Mouse (Mus musculus) kidney, postnatal 25 days (tissue): Measurements from ENCODE around the gene Alg6.

Source experiments
- DNase-seq, 2 experiments: peaks; one replicate each; pipeline ENCODE4 v3.0.0; 2021; ENCODE audit warnings: mixed read lengths in 2 of 2

The Alg6 gene

DNA sequence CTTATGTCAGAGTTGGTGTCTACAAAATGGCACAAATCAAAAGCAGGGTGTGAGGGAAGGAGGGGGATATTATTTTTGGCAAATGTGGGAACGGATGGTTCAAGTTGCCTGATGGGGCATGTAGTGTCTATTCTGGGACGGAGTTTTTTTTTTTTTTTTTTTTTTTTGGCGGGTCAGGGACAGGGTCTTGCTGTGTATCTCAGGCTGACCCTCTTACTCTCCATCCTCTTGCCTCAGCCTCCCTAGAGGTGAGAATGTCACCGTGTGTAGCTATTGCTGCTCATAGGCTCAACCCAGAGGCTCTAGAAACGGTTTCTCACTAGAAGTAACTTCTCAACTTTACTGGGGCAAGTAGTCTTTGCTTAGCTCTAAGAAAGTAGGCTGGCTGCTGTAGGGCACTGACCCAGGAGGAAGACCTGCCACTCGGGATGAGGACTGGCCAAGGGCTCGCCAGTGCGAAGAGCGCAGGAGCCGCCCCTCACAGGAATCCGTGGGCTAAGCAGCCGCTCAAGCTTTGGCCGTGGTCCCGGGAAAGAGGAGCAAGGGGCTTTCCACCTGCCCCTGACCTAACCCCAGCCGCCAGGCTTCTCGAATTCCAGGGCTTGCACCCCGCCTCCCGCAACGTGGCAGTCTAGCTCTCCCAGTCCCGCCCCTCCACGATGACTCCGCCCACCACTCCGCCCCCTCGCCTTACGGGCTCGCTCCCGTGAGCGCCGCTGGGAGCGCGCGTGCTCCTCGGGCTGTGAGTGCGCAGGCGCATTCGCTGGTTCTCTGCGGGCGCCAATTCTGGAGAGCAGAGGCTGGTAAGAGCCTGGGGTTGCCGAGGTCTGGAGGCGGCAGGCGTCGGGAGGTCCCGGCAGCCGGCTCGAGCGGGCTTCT lies at the start of gene Alg6:
Gene Alg6 (plus strand): TSS at position 761 of the 879 bp plus-strand sequence.
- peak; percentile 96 to 97 for DNase-seq

DNA sequence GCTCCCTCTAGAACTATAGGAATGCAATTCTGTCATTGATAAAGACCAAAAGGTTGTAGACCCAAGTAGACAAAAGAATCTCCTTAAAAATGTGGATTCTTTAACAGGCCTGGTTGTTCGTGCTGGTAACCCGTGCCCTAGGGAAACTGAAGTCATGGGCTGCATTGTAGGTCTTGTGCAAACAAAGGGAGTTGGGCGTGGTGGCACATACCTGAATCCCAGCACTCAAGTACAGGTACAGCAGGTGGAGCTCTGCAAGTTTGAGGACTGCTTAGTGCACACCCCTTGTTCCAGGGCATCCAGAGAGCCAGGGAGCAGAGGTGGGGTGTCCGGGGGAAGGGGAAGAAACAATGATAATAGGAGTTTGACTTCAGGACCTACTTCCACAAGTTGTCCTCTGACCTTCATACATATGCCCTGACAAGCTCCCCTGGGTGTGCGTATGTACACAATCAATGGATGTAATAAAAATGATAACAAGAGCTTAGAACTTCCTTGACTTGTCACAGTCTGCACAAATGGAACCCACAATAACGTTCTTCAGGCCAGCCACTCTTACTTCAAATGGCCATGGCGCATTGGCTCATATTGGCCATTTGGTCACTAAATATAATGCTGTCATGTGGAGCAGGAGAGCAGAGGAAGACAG lies 45.1 kb upstream of the Alg6 start:
- DNase-seq: no peak

DNA sequence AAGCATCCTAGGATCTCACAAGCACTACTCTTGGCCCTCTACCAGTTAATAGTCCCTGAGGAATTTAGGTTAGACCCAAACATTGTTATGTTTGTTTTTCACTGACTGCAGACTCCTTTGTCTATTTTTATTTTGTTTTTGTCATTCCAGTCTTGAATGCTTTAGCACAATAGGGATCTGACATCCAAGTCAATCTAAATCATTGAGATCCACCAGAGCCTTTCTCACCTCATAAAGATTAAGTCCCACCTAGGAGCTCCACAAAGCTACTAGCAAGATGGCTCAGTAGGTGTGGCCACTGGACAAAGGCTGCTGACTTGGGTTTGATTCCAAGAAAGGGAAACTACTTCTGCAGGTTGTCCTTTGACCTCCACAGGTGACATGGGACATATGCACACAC lies 40.3 kb upstream of the Alg6 start:
- no peak for DNase-seq

DNA sequence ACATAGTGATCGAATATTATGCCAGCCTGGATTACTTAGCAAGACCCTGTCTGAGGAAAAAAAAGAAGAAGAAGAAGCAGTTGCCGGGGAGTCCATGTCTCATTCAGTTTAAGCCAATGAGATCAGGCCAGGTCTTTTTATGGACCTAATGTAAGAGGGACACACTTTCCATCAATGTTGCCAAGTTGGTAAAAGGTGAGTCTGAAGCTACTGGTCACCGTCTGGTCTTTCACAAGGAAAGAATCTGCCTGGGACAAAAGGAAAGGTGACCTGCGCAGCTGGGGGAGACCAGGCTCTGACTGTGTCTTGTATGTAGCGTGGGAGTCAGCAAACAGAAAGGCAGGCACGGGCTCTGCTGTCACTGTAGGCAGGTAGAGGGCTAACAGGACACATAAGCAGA lies 31.5 kb upstream of the Alg6 start:
- DNase-seq: no peak

DNA sequence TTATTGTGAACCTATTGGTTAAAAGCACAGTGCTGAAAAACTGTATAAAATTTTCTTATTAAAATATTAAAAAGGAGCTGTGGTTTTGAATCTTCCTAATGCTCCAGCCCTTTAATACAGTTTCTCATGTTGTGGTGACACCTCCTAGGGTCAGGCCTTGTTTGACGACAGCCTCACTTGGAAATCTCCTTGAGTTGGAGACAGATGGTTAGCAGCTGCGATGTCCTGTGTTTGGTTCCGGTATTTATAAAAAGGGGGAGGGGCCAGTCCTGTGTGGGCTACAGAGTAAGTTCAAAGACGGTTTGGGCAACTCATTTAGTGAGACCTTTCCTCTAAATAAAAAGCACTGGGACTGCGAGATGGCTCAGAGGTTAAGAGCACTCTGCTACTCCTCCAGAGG lies 29.2 kb upstream of the Alg6 start:
- DNase-seq: no peak

DNA sequence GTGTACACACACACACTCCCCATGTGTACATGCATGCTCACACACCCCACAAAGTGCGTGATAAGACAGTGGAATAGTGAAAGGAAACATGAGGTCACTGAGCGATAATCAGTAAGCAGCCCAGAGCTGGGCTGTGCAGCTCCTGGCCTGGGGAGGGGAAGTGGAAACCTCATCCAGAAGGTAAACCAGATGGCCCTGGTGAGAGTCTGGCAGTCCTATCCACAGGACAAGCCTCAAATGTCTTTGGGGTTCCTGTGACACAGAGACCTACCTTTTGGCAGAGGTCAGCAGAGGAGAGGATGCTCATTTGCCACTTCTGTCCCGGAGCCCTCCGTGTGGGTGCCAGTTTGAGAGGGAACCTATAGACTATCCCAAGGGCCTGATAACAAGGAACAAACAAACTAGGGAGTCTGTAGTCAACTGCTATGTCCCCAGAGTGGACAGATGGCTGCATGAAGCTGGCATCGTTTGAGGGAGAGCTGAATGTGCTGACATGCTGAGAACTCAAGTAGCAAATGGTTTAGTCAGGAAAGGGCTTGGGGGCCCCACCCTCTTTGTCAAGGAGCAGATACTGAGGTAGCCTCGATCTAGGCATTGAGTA lies 2.8 kb upstream of the Alg6 start:
- DNase-seq: no peak

DNA sequence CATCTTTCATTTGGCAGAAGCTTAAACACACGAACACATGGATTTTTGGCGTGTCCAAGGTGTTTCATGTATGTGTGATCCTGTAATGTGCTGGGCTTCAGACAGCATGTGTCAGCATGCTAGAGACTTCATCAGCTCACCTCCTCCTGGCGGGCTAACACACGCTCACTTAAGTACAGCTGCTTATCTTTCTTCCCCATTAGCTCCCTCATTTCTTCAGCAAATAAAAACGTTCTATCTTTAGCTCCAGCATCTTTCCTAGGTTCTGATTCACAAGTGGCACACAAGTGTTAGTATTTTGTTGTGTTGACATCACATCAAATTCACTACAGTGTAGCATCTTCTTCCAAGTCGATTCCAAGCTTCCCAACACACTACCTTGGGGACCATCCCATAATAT lies 1.5 kb upstream of the Alg6 start:
- no peak for DNase-seq

DNA sequence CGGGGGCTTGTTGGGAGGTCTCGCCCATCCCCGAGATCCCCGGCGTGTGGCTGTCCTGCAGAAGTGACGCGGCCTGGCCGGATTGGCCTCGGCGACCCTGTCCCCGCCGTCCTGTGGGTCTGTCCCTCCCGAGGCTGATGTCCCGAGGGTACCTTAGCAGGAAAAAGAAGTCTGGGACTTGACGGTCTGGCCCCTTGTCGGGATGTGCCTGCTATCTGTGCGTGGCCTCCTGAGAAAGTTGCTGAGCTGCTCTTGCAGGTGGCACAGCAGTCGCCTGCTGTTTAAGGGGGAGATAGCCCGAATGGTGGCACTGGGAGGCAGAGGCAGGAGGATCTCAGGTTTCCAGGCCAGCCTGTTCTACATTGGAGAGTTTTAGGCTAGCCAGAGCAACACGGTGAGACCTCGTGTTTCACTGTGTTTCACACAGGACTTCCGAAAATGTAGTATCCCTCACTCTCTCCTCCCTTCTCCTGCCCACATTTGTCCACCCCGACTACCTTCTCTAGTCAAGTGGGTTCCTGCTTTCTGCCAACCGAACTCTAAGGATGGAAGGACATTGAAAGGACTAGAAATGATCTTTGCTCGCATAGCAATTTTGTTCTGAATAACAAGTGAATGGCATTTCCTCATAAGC lies 436 bp downstream of the Alg6 start:
- no peak for DNase-seq

DNA sequence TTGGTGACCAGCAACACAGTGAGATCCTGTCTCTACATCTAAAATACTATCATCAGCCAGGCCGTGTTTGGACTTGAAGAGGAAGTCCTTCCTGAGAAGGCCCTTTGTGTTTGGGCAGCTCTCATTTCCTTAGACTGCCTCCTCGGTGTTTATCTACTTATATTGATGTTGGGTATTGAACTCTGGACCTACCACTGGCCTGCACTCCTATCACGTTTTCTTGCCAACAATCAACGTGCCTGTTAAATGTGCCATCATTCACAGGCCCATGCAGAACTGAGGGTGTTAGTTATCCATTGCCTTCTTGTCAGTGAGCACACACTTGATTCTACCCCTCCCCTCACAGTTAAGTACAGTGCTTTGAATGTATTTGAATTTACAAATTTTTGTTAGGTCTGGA lies 2.4 kb downstream of the Alg6 start:
- DNase-seq: no peak

DNA sequence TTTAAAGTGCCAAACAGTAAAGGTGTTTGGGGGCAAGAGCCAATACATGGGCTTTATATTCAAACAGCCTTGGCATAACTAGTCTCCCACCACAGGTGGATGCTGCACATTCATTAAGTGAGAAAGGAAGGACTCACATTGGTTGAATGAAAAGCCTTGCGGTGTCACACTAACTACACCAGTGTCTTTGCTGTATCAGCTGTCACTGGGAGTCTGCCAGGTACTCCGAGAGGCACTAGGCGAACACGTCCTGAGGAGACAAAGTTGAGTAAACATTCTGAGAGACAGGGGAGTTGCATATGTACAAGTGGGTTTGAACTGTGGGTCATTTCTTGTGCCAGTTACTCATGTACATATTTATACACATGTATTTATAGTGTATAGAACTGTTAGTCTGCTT lies 8.9 kb downstream of the Alg6 start:
- DNase-seq: no peak

DNA sequence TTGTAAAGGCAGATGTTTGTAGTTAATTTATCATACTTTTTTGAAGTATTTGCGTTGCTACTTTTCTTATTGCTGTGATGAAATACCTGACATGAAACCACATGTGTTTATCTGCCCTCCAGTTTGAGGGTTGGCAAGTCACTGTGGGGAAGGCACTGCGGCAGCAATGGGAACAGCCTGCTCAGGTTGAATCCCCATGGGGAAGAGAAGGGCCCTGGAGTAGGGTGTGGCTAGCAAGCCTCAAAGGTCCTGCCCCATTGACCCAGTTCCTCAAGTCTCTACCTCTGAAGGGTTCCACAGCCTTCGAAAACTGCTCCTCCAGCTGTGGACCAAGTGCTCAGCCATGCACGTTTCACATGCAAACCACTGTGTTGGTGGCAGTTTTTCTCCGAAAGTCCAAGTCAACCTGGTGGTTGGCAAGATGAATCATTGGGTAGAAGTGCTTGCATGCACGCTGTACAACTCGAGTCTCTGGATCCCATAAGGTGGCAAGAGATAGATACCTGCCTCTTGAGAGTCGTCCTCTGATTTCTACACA lies 10.5 kb downstream of the Alg6 start:
- no peak for DNase-seq

DNA sequence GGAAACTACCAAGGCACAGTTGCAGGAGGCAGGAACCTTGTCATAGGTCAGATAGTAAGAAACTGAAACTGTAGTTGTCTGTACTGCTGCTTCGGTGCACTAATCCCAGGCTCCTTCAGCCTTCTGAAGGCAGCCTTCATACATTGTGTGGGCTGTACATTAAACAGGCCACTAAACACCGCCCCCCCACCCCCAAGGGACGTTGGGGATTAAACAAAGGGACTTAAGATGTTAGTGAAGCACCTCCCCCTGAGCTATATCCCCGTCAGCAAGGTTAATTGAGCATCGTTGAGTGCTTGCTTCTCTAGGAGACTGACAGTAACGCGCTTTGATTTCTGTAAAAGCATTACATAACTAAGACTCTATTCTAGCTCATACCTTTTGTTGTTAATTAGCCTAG lies 24.4 kb downstream of the Alg6 start:
- no peak for DNase-seq

DNA sequence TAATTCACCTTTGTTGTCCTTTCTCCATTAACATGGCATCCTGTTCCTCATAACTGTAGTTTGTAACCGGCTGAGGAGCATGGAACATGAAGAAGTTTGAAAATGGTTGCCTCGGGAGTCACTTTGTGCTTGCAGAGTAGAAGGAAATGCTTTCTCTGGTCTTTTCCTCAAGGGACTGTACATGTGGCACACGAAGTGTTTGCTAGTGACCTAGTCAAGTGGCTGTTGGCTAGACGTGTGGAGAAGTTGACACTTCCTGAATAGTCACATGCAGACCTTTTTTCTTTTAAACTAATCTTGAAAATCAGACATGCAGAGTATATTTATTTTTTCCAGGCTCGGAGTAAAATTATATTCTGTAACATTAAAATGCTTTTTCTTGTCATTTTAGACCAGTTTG lies 37.0 kb downstream of the Alg6 start:
- no peak for DNase-seq

DNA sequence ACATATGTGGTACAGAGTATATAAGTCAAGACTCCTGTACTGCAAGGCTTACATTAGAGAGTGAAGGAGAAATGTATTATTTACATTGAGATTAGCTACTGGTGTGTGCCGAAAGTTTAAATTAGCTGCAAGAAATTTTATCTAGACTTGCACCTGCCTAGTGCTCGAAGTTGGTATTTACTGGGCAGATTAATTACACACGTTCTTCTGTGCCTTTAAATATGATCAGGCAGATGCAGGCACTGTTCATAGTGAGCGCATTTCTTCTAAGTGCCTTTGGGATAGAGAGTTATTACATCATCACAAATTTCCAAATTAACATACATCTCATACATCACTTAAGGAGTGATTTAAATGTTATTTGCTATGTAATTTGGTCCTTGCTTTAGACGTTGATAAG lies 50.8 kb downstream of the Alg6 start:
- no peak for DNase-seq

DNA sequence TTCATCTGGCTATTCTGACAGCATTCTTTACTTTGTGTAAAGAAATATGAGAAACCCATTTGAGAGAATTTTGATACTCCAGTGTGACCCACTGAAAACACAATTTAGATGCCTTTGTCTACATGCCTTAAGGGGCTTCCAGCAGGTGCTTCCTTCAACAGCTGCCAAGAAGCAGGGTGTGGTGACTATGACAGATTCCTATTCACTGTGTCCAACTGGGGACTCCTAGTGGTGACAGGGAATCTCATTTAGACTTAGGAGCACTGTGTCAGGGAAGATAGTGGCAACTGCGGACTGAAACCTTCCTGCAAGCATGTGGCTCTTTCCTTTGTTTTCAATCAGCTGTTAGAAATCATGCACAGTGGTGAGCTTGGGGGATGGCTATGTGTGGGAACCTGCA lies 51.3 kb downstream of the Alg6 start:
- DNase-seq: peak in 1 of 2 experiments; percentile 47

DNA sequence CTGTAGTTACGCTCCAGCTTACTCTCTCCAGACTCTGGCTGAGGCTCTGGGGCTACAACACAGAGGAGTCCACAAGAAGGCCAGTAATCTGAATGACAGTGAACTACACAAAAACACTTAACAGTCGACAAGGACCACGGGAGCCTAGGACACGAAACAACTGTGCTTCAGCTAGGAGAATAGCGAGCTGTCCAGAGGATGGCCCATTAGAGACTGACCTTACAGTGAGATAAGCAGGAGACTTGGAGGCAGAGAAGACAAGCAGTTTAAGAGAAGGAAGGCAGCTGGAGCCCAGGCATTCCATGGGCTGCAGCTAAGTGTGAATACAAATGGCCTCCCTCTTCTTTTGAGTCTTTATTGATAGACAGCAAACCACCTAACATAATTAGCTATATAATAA lies 55.1 kb downstream of the Alg6 start:
- DNase-seq: peak; percentile 38 to 43

DNA sequence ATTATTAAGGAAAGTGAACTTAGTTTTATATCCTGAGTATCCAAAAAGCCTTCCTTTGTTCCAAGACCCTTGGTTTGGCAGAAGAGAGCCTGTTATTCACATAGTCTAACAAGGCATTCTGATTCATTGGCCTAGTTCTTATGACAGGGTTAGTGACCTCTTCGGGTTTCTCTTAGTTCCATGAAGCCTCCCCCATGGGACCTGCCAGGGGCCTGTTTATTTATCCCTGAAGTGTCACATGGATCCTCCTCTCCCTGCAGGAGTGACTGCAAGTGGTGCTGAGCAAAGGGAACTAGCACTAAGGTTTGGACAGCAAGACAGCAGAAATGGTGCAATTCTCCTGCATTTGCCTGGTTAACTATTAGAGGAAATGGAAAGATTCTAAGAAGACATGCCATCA lies 57.6 kb downstream of the Alg6 start:
- peak; percentile 19 to 44 for DNase-seq

DNA sequence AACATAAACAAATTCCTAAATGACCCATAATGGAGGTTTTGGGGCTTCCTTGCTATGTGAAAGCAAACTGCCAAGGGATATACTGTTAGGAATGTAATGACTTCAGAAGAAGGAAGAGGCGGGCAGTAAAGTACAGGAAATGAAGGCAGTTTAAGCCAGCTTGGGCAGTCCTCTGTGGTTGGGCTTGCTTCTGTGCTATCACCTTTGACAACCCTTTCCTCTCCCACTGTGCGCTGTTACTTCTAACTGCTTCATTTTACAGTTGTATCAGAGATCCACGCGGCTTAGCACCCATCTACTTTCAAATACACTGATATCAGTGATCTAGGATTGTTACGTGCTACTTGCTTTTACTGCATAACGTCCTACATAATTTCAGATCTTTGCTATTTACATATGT lies 76.9 kb downstream of the Alg6 start:
- no peak for DNase-seq
